Mouse (Mus musculus) embryonic facial prominence, embryonic 10.5 days (tissue): ENCODE measurements at regions not wholly inside any gene's neighbourhood (a gene's known extent, or its start where the extent isn't known, plus 50 kb on each side); places are given as distances from the start of the nearest gene placed in this dataset.

Experiments used
- DNase-seq: peaks from one replicate; pipeline ENCODE4 v3.0.0-alpha.2; 2017; ENCODE audit warnings: low spot score
- H3K27ac ChIP-seq: fragments of 300-500 bp; sonication (generic); replicated peaks from 2 replicates; pipeline ENCODE4 v1.5.1; 2016; ENCODE audit warnings: mild to moderate bottlenecking
- H3K27me3 ChIP-seq: fragments of 300-500 bp; sonication (generic); replicated peaks from 2 replicates; pipeline ENCODE4 v1.6.1; 2016; ENCODE audit warnings: low read depth, mild to moderate bottlenecking; ENCODE audit not compliant: poor library complexity, severe bottlenecking
- H3K36me3 ChIP-seq: fragments of 300-500 bp; sonication (generic); replicated peaks from 2 replicates; pipeline ENCODE4 v1.6.1; 2016; ENCODE audit warnings: mild to moderate bottlenecking, moderate library complexity
- H3K4me1 ChIP-seq: fragments of 300-500 bp; sonication (generic); 2 replicates; pipeline ENCODE4 v1.6.1; 2016
- H3K4me3 ChIP-seq: fragments of 300-500 bp; sonication (generic); 2 replicates; pipeline ENCODE4 v1.5.1; 2016; ENCODE audit warnings: mild to moderate bottlenecking, moderate library complexity
- H3K9me3 ChIP-seq: fragments of 300-500 bp; sonication (generic); 2 replicates; pipeline ENCODE4 v1.6.1; 2016; ENCODE audit warnings: mild to moderate bottlenecking
- WGBS: fragments of 180-500 bp; shearing (Covaris S2); methylation state at CpG from one replicate; pipeline ENCODE4 v1.1.7; 2016; 5-methylcytosine and 5-hydroxymethylcytosine counted together

- no peaks in the 10 kb centered on the region for H3K9me3 ChIP-seq
- no peak overlapping the region for H3K27ac ChIP-seq
- peaks cover 11% of the 10 kb centered on the region for H3K4me1 ChIP-seq
- H3K27me3 ChIP-seq = no peaks in the 10 kb centered on the region
- 90% methylated on average over 5 of the region's 5 CpGs for WGBS
- no peak for DNase-seq
- H3K4me3 ChIP-seq = no peak overlapping the region
- no peaks in the 10 kb centered on the region for H3K36me3 ChIP-seq
These were observed 186.3 kb downstream of the Synb start for GRCm38 (mm10) chr14:69107796-69108195.

- 37% methylated on average over 4 of the region's 4 CpGs for WGBS
- H3K4me3 ChIP-seq = no peak overlapping the region
- peak; percentile 54 for DNase-seq
These were observed 189.5 kb downstream of the Synb start for GRCm38 (mm10) chr14:69104646-69105045.

GRCm38 (mm10) chr14:69103371-69104009 lies 190.6 kb downstream of the Synb start:
- Histone ChIP-seq H3K36me3 (no peaks in the 10 kb centered on the region), H3K9me3 (no peaks in the 10 kb centered on the region), H3K27me3 (no peaks in the 10 kb centered on the region), H3K4me3 (no peak overlapping the region), H3K4me1 (peaks cover 11% of the 10 kb centered on the region), H3K27ac (no peak overlapping the region)
- WGBS = 79% methylated on average over 6 of the region's 6 CpGs
- no peak for DNase-seq

More at GRCm38 (mm10) chr14:69104646-69105045, 189.5 kb downstream of the Synb start:
- no peaks in the 10 kb centered on the region for H3K36me3 ChIP-seq
- H3K4me1 ChIP-seq = peaks cover 11% of the 10 kb centered on the region
- no peaks in the 10 kb centered on the region for H3K27me3 ChIP-seq
- H3K27ac ChIP-seq = no peak overlapping the region
- no peaks in the 10 kb centered on the region for H3K9me3 ChIP-seq

- H3K4me1 ChIP-seq = peaks cover 11% of the 10 kb centered on the region
- no peaks in the 10 kb centered on the region for H3K9me3 ChIP-seq
- no peaks in the 10 kb centered on the region for H3K27me3 ChIP-seq
- DNase-seq = no peak
- WGBS = 90% methylated on average over 5 of the region's 5 CpGs
- H3K4me3 ChIP-seq = no peak overlapping the region
- H3K27ac ChIP-seq = no peak overlapping the region
- no peaks in the 10 kb centered on the region for H3K36me3 ChIP-seq
These were observed 193.2 kb downstream of the Synb start for GRCm38 (mm10) chr14:69100866-69101265.

- Histone ChIP-seq H3K27ac (no peak overlapping the region), H3K9me3 (no peaks in the 10 kb centered on the region), H3K36me3 (no peaks in the 10 kb centered on the region), H3K27me3 (no peaks in the 10 kb centered on the region), H3K4me3 (no peak overlapping the region), H3K4me1 (no peaks in the 10 kb centered on the region)
- WGBS = 84% methylated on average over 3 of the region's 3 CpGs
- DNase-seq = no peak
These were observed 198.5 kb downstream of the Synb start for GRCm38 (mm10) chr14:69095599-69095998.
